Mouse (Mus musculus): ENCODE data around the gene Galnt10.

The Galnt10 gene

GRCm38 (mm10) chr11:57645018-57645559 is at the start of gene Galnt10:
Galnt10 (plus strand) TSS chr11:57645442.
- peak; percentile 70 for DNase-seq (ENCODE audit: low spot score)

GRCm38 (mm10) chr11:57595899-57596298 is 49.3 kb upstream of the Galnt10 start:
- no peak for DNase-seq (ENCODE audit: low spot score)

GRCm38 (mm10) chr11:57598161-57598560 is 47.1 kb upstream of the Galnt10 start:
- DNase-seq (ENCODE audit: low spot score) = peak; percentile 47

GRCm38 (mm10) chr11:57599304-57599703 is 45.9 kb upstream of the Galnt10 start:
- no peak for DNase-seq (ENCODE audit: low spot score)

- no peak for DNase-seq (ENCODE audit: low spot score)
These were observed 45.1 kb upstream of the Galnt10 start for GRCm38 (mm10) chr11:57600113-57600512.

GRCm38 (mm10) chr11:57600621-57601121 is 44.6 kb upstream of the Galnt10 start:
- DNase-seq (ENCODE audit: low spot score) = peak; percentile 34

- DNase-seq (ENCODE audit: low spot score) = no peak
These were observed 43.3 kb upstream of the Galnt10 start for GRCm38 (mm10) chr11:57601806-57602455.

- no peak for DNase-seq (ENCODE audit: low spot score)
These were observed 40.2 kb upstream of the Galnt10 start for GRCm38 (mm10) chr11:57605086-57605485.

- no peak for DNase-seq (ENCODE audit: low spot score)
These were observed 39.6 kb upstream of the Galnt10 start for GRCm38 (mm10) chr11:57605660-57606059.

- DNase-seq (ENCODE audit: low spot score) = no peak
These were observed 30.7 kb upstream of the Galnt10 start for GRCm38 (mm10) chr11:57614502-57614901.

- no peak for DNase-seq (ENCODE audit: low spot score)
These were observed 30.0 kb upstream of the Galnt10 start for GRCm38 (mm10) chr11:57615286-57615685.

GRCm38 (mm10) chr11:57615871-57616270 is 29.4 kb upstream of the Galnt10 start:
- no peak for DNase-seq (ENCODE audit: low spot score)

- peak; percentile 12 for DNase-seq (ENCODE audit: low spot score)
These were observed 27.5 kb upstream of the Galnt10 start for GRCm38 (mm10) chr11:57617526-57618264.

GRCm38 (mm10) chr11:57621472-57621871 is 23.8 kb upstream of the Galnt10 start:
- DNase-seq (ENCODE audit: low spot score) = no peak

GRCm38 (mm10) chr11:57621876-57622275 is 23.4 kb upstream of the Galnt10 start:
- DNase-seq (ENCODE audit: low spot score) = no peak

GRCm38 (mm10) chr11:57624490-57624893 is 20.8 kb upstream of the Galnt10 start:
- no peak for DNase-seq (ENCODE audit: low spot score)

- no peak for DNase-seq (ENCODE audit: low spot score)
These were observed 19.8 kb upstream of the Galnt10 start for GRCm38 (mm10) chr11:57625465-57625864.

- no peak for DNase-seq (ENCODE audit: low spot score)
These were observed 18.0 kb upstream of the Galnt10 start for GRCm38 (mm10) chr11:57627086-57627735.

- no peak for DNase-seq (ENCODE audit: low spot score)
These were observed 13.3 kb upstream of the Galnt10 start for GRCm38 (mm10) chr11:57631805-57632485.

- DNase-seq (ENCODE audit: low spot score) = no peak
These were observed 12.2 kb upstream of the Galnt10 start for GRCm38 (mm10) chr11:57633006-57633405.

GRCm38 (mm10) chr11:57633975-57634585 is 11.2 kb upstream of the Galnt10 start:
- DNase-seq (ENCODE audit: low spot score) = no peak

All from left cerebral cortex, adult 11 months (tissue).